Mouse (Mus musculus): ENCODE measurements around the gene Stx3. TPM values are rescaled to one million over a fixed set of nuclear protein-coding genes. Genes with fewer than 3 reads are reported as not detected.

Gene Stx3
- polyA plus RNA-seq, 1 experiment from 2014 or later: 4.9 TPM

DNA sequence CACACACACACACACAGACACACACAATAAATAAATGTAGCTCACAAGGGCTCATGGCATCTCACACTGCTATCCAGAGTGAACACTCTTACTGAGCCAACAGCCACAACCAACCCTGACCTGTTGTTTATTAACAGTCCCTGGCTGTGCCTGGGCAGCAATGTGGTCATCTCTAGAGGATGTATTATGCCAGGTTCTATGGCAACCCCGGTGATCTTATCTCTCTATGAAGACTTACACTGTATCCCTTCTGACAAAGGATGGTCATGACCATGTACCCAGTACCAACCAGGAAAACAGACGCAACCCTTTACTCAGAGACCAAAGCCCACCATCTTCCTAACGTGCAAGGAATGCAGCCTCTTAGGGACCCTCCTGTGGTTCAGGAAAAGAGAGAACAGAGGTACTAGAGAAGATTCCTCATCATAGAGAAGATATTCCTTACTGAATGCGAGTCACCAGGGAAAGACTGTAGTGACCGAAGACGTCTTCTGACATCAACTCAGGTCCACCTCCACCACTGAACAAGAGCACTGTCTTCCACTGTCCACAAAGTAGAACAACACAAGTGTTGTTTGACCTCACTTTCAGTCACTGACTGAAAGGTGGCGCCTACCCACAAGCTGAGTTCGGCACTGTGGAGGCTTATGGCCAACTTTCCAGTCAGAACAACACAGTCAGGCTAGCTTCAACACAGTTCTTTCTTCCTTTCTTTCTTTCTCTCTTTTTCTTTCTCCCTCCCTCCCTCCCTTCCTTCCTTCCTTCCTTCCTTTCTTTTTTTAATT is 18.5 kb downstream of the Stx3 start:
- Histone ChIP-seq H3K27me3 (replicated peaks) (no peaks in the 10 kb centered on the region), H3K27ac (no peak overlapping the region), H3K9ac (no peak overlapping the region), H3K9me3 (no peaks in the 10 kb centered on the region), H3K36me3 (no peaks in the 10 kb centered on the region), H3K4me1 (no peaks in the 10 kb centered on the region), H3K4me2 (replicated peaks) (no peak overlapping the region), H3K4me3 (no peak overlapping the region)
- 82% methylated on average over 8 of the region's 8 CpGs for WGBS
- no peak for ATAC-seq (ENCODE audit: low FRiP score, low read depth)

DNA sequence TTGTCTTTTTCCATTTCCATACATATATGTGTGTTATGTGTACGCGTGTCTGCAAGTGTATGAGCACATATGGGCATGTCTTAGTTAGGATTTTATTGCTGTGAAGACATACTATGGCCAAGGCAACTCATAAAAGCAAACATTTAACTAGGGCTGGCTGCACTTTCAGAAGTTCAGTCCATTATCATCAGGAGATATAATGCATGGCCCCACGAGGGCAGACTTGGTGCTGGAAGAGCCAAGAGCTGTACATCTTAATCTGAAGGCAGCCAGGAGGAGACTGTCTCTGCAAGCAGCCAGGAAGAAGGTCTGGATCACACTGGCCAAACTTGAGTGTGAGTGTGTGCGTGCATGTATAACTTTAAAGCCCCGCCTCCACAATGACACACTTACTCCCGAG is 24.8 kb downstream of the Stx3 start:
- Histone ChIP-seq H3K9me3 (no peaks in the 10 kb centered on the region), H3K4me2 (replicated peaks) (no peak overlapping the region), H3K27ac (no peak overlapping the region), H3K27me3 (replicated peaks) (no peaks in the 10 kb centered on the region), H3K4me3 (no peak overlapping the region), H3K36me3 (no peaks in the 10 kb centered on the region), H3K4me1 (no peaks in the 10 kb centered on the region), H3K9ac (no peak overlapping the region)
- ATAC-seq (ENCODE audit: low FRiP score, low read depth): no peak
- 88% methylated on average over 6 of the region's 6 CpGs for WGBS

GRCm38 (mm10) chr19:11793741-11794359 is 25.4 kb downstream of the Stx3 start:
- Histone ChIP-seq H3K27ac (no peak overlapping the region), H3K9me3 (no peaks in the 10 kb centered on the region), H3K4me2 (replicated peaks) (no peak overlapping the region), H3K36me3 (no peaks in the 10 kb centered on the region), H3K9ac (no peak overlapping the region), H3K27me3 (replicated peaks) (no peaks in the 10 kb centered on the region), H3K4me1 (no peaks in the 10 kb centered on the region), H3K4me3 (no peak overlapping the region)
- 83% methylated on average over 2 of the region's 2 CpGs for WGBS
- no peak for ATAC-seq (ENCODE audit: low FRiP score, low read depth)

DNA sequence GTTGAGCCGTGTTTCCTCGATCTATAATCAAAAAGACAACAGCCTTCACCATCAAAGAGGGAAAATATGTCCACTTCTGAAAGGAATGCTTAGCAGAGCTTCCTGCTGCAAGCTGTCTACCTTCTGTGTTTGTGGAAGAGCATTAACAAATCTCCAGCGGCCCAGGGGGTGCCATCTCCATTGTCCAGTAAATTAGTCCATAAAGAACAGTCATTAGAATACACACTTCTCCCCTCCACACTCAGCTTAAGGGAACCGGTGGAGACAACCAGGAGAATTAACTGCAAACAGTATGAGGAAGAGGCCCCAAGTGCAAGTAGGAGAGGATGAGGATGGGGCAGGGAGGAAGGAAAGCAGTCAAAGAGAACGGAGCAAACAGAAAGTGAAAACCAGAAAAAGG is 27.4 kb downstream of the Stx3 start:
- Histone ChIP-seq H3K27me3 (replicated peaks) (no peaks in the 10 kb centered on the region), H3K4me1 (no peaks in the 10 kb centered on the region), H3K9ac (no peak overlapping the region), H3K27ac (no peak overlapping the region), H3K9me3 (no peaks in the 10 kb centered on the region), H3K36me3 (no peaks in the 10 kb centered on the region), H3K4me3 (no peak overlapping the region), H3K4me2 (replicated peaks) (no peak overlapping the region)
- no peak for ATAC-seq (ENCODE audit: low FRiP score, low read depth)
- 62% methylated on average over 5 of the region's 5 CpGs for WGBS

DNA sequence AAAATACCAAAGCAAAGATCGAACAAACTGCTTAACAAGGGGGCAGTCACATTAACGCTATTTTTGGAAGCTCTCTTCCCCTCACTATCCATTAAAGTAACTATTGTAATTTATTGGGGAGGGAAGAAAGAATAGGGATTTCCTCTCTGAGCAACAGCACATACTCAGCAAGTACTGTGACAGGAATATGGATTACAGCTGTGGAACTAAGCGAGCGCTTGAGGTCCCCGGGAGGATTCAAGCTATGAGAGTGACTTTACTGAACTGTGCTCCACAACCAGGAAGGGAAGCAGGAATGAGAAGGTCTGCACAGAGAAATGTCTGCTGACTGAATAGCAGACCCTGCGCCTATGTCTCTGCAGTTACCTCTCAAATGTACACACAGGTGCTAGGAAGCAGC is 30.3 kb downstream of the Stx3 start:
- ATAC-seq (ENCODE audit: low FRiP score, low read depth): no peak
- Histone ChIP-seq H3K9ac (no peak overlapping the region), H3K27ac (no peak overlapping the region), H3K4me2 (replicated peaks) (no peak overlapping the region), H3K9me3 (no peaks in the 10 kb centered on the region), H3K4me1 (no peaks in the 10 kb centered on the region), H3K36me3 (no peaks in the 10 kb centered on the region), H3K27me3 (replicated peaks) (no peaks in the 10 kb centered on the region), H3K4me3 (no peak overlapping the region)
- WGBS: 90% methylated on average over 6 of the region's 6 CpGs

DNA sequence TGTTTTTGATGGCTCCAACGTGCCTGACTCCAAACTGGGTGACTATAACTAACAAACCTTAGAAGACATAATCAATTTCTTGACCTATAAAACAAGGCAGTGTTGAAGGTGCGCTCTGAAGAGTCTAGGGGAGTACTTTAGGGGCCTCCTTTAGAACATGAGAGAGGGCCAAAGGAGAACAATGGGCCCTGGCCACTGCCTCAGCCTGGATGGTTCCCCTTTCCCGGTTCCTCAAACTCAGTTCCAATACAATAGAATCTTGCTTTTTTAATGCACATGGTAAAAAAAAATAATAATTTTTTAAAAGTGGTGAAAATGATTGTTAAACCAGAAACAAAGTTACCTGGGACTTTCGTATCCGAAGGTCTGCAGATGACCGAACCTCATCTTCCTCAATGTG is 31.4 kb downstream of the Stx3 start:
- no peaks in the 10 kb centered on the region for H3K4me1 ChIP-seq
- no peak overlapping the region for H3K4me2 ChIP-seq (replicated peaks)
- WGBS: 90% methylated on average over 6 of the region's 6 CpGs
- no peak for ATAC-seq (ENCODE audit: low FRiP score, low read depth)
- no peak overlapping the region for H3K4me3 ChIP-seq
- H3K9me3 ChIP-seq: no peaks in the 10 kb centered on the region
- no peaks in the 10 kb centered on the region for H3K27me3 ChIP-seq (replicated peaks)
- H3K9ac ChIP-seq: no peak overlapping the region
- no peaks in the 10 kb centered on the region for H3K36me3 ChIP-seq
- no peak overlapping the region for H3K27ac ChIP-seq

GRCm38 (mm10) chr19:11785409-11786154 is 33.6 kb downstream of the Stx3 start:
- ATAC-seq (ENCODE audit: low FRiP score, low read depth): no peak

DNA sequence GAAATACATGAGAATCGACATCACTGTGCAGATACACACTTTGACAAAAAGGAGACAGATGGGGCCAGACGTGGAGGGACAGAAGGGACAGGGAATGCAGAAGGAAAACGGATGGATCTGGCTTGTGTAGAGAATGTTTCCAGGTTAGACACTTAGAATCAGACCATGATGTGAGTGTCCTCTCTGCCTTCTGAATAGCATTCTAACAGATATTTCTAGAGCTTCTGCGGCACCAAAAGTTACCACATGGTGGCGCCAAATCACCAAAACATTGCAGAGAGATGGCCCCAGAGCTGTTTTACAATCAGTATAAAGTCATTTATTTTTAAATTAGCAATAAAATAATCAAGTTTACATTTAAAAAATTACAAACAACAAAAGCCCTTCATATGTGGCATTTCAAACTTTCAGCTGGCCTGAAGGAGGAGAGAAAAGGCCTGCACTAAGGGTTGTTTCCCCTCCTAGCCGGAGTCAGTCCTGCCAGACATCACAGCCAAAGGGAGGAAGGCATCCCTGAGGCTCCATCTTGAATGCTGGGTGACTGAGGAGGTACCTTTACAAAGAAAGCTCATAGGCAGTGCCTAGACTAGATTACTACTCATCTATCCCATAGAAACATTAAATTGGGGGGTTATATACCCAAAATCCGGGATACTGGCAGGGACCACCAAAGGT is 41.9 kb downstream of the Stx3 start:
- WGBS: 68% methylated on average over 7 of the region's 7 CpGs
- no peaks in the 10 kb centered on the region for H3K27me3 ChIP-seq (replicated peaks)
- no peak overlapping the region for H3K4me3 ChIP-seq
- peaks cover 24% of the 10 kb centered on the region for H3K36me3 ChIP-seq
- H3K4me2 ChIP-seq (replicated peaks): no peak overlapping the region
- H3K9me3 ChIP-seq: no peaks in the 10 kb centered on the region
- ATAC-seq (ENCODE audit: low FRiP score, low read depth): peak; percentile 53
- no peak overlapping the region for H3K27ac ChIP-seq
- no peak overlapping the region for H3K9ac ChIP-seq
- no peaks in the 10 kb centered on the region for H3K4me1 ChIP-seq

More at GRCm38 (mm10) chr19:11785409-11786154, 33.6 kb downstream of the Stx3 start:
- no peaks in the 10 kb centered on the region for H3K27me3 ChIP-seq (replicated peaks)
- WGBS: 90% methylated on average over 14 of the region's 14 CpGs
- no peak overlapping the region for H3K4me2 ChIP-seq (replicated peaks)
- no peaks in the 10 kb centered on the region for H3K36me3 ChIP-seq
- no peaks in the 10 kb centered on the region for H3K4me1 ChIP-seq
- H3K4me3 ChIP-seq: no peak overlapping the region
- no peak overlapping the region for H3K9ac ChIP-seq
- no peak overlapping the region for H3K27ac ChIP-seq
- H3K9me3 ChIP-seq: no peaks in the 10 kb centered on the region

DNA sequence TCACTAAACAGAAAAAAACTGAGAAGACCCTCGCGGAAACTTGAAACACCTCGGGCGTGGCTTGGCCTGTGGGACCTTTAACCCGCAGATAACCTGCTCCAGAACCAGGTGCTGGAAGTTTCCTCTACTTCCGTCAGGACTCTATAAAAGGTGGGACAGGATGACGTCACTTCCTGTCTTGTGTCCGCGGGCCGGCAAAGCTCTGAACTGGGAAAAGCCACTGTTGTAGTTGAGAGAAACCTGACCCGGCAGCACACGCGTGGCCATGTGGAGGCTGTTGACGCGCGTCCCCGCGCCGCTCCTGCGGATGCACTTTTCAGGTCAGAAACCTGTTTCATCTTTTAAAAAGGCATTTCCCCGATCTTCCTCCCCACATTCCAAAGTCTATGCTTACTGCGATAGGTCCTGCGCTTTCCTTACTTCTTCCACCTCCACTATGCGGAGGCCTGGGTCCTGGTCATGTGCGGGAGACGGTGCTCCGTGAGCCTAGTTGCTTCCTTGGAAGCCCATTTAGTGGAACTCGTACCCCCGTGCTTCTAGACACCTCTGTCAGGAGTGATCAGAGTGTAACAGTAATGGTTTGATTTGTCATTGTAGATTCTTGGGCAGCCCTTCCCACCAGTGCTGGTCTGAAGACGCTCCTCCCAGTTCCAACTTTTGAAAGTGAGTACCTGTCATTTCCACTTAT is 48.9 kb downstream of the Stx3 start, which contains the start of gene Mrpl16:
TSS of gene Mrpl16 (plus strand) at position 187 of the 688 bp plus-strand sequence.
- peak within 1 kb of the TSS; percentile 58 for H3K4me3 ChIP-seq
- H3K4me2 ChIP-seq (replicated peaks): peak within 1 kb of the TSS; percentile 70
- peak; percentile 92 for ATAC-seq (ENCODE audit: low FRiP score, low read depth)
- peak within 1 kb of the TSS; percentile 57 for H3K9ac ChIP-seq
- H3K27me3 ChIP-seq (replicated peaks): no peaks in the 10 kb centered on the region
- H3K9me3 ChIP-seq: no peaks in the 10 kb centered on the region
- peaks cover 18% of the 10 kb centered on the region for H3K36me3 ChIP-seq
- WGBS: under 1% methylated on average over 30 of the region's 30 CpGs
- H3K4me1 ChIP-seq: peaks cover 8% of the 10 kb centered on the region
- H3K27ac ChIP-seq: no peak within 1 kb of the TSS

GRCm38 (mm10) chr19:11769257-11769920 is 49.8 kb downstream of the Stx3 start:
- Histone ChIP-seq H3K4me3 (no peak overlapping the region), H3K4me2 (replicated peaks) (peak overlapping the region; percentile 70), H3K36me3 (peaks cover 11% of the 10 kb centered on the region), H3K27ac (no peak overlapping the region), H3K9me3 (no peaks in the 10 kb centered on the region), H3K27me3 (replicated peaks) (no peaks in the 10 kb centered on the region), H3K9ac (no peak overlapping the region), H3K4me1 (peaks cover 8% of the 10 kb centered on the region)
- 89% methylated on average over 5 of the region's 5 CpGs for WGBS
- no peak; the same call in 1 of the 2 replicates for ATAC-seq (ENCODE audit: low FRiP score, low read depth)

DNA sequence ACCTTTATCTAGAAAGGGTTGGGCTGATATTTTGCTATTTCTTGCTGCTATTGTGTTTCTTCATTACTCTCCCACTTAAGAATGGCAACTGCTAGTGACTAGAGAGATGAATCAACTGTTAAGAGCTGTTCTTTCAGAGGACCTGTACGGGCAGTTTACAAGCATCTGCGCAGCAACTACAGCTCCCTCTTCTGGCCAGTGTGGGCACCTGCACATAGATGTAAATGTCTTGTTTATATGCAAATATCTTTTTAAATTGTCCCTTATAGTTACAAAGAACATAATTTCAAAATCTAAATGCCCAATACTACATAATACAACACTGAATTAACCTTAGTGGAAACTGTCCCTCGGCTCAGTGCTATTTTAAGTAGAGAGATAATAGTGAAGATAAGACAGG is 51.0 kb downstream of the Stx3 start:
- Histone ChIP-seq H3K4me1 (peaks cover 8% of the 10 kb centered on the region), H3K9ac (no peak overlapping the region), H3K36me3 (no peaks in the 10 kb centered on the region; the same call in 1 of the 2 replicates), H3K4me3 (no peak overlapping the region), H3K4me2 (replicated peaks) (no peak overlapping the region), H3K27me3 (replicated peaks) (no peaks in the 10 kb centered on the region), H3K9me3 (no peaks in the 10 kb centered on the region), H3K27ac (no peak overlapping the region)
- ATAC-seq (ENCODE audit: low FRiP score, low read depth): no peak
- 9% methylated on average over 3 of the region's 3 CpGs for WGBS
